Mouse (Mus musculus): ENCODE results near the gene C1ql1.

The C1ql1 gene

DNA sequence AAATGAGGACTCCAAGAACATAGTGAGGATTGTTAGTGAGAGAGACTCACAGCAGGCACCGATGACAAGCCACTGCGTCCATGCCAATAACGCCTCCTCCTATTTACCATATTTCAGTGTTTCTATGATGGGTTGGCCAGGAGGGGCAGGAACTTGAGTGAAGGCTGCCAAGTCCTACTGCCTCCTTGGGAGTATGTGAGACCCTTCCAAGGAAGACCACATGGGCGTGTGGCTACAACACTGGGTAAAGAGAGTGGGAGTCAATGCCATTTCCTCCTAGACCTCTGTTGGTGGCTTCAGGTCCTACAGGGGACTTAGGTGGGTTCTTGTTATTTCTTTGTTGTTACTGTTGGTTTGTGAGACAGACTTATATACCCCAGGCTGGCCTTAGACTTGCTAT is 45.3 kb downstream of the C1ql1 start:
- no peak for DNase-seq (ENCODE audit: low spot score in 2 of 2)

DNA sequence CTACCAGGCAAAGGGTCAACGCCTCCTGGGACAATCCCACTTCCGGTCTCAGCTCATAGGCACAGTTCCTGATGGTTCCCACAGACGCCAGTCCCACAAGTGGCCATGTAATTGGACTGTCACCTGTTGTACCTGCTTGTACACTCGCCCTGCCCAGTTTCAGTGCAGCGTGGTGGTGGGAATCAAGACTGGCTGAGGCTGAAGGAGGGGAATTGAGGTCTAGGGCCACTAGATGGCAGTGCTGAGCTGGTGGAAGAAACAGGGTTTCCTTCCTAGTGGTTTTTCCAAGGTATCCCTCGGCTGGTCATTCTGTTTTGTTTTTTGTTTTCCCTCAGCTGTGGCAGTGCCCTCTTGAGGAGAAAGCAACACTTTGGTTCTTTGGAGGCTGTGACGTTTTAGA is 45.7 kb downstream of the C1ql1 start, which contains the start of gene Gfap:
Gfap (minus strand) TSS at position 150 of the 400 bp plus-strand sequence.
- peak; percentile 36 to 55 for DNase-seq (ENCODE audit: low spot score in 2 of 2)

DNA sequence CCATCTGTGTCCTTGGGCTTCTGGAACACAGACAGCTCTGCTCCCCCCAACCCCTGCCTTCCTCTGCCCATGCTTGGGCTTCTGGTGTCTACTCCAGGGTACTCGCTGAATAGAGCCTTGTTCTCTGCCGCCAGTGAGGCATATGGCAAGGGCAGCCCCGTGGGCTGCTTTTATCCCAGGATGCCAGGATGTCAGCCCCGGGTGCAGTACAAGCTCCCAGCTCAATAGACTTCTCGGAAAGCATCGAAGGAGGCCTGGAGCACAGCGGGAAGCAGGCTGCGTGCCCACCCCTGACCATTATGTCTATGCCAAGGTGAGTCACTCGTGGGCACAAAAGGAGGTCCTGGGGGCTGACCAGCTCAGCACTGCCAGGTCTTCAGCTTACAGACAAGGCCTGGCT is 48.1 kb downstream of the C1ql1 start:
- no peak for DNase-seq (ENCODE audit: low spot score in 2 of 2)

DNA sequence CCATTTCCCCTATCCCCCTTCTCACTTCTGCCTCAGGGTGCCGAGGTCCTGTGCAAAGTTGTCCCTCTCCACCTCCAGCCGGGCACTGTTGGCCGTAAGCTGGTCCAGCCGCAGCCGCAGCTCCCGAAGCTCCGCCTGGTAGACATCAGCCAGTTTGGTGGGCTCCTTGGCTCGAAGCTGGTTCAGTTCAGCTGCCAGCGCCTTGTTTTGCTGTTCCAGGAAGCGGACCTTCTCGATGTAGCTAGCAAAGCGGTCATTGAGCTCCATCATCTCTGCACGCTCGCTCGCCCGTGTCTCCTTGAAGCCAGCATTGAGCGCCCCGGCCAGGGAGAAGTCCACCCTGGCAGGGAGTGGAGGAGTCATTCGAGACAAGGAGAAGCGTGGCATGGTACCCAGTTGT is 49.8 kb downstream of the C1ql1 start:
- DNase-seq (ENCODE audit: low spot score in 2 of 2) = no peak

DNA sequence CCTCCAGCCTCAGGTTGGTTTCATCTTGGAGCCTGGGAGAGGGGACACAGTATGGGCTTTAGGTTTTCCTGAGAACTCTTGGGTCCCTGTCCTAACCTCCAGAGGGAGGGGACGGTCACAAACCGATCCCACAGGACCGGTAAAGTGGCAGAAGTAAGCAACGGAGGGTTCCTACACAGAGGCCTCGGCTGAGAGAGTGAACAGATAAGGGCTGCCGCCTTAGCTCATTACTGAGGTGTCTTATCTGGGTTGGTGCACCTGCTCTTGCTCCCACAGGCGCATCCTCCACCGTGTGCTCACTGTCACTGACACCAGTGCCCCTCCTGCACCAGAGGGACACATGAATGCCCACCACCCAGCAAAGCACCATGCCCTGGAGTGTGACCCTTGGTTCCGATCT is 50.7 kb downstream of the C1ql1 start:
- DNase-seq (ENCODE audit: low spot score in 2 of 2) = no peak

DNA sequence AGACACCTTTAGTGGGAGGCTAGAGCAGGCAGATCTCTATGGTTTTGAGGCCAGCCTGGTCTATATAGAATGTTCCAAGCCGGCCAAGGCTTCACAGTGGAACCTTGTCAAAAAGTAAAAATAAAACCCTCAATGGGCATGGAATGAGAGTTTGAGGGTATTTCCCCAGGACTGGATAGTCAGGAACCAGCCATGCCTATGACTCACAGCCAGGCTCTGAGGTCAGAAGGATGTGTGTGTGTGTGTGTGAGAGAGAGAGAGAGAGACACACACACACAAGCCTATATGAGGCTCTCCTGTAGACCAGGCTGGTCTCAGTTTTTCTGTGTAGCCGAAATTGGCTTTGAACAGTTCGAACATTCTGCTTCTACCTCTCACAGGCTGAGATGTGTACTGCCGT is 51.8 kb downstream of the C1ql1 start:
- DNase-seq (ENCODE audit: low spot score in 2 of 2) = no peak

DNA sequence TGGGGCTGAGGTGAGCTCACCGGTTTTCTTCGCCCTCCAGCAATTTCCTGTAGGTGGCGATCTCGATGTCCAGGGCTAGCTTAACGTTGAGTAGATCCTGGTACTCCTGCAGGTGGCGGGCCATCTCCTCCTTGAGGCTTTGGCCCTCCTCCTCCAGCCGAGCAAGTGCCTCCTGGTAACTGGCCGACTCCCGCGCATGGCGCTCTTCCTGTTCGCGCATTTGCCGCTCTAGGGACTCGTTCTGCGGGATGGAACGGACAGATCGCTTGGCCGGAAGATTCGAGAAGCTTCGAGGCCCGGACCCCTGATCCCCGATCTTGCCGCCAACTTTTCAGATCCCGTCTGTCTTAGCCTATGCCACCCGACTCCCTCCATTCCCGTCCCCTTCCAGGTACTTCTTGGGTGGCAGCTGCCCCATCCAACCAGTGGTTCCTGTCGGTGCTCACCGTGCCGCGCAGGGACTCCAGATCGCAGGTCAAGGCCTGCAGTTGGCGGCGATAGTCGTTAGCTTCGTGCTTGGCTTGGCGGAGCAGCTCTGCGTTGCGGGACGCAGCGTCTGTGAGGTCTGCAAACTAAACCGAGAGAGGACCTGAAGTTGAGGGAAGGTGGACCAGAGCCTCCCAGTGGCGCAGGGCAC is 53.4 kb downstream of the C1ql1 start:
- peak; percentile 65 to 70 for DNase-seq (ENCODE audit: low spot score in 2 of 2)

DNA sequence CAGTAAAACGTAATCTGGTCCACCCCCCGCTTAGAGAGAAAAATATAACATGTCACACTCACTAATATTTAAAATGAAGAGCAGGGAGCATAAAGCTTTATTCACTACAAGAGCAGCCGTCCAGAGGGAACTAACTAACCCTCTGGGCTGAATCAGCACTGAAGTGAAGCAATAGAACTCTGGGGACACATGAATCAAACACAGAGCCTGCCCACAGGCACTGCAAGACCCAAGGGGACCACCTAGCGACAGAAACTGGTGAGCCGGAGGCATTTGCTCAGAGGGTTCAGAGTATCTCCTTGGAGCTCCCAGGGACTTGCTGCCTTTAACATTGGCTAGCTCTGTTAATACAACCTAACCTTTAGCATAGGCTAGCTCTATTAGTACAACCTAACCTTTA is 56.4 kb downstream of the C1ql1 start:
- DNase-seq (ENCODE audit: low spot score in 2 of 2) = no peak
